Mouse (Mus musculus) E14TG2a.4 (cell line): ENCODE results near the gene Lin52.

Experiments used
- CTCF ChIP-seq: conservative IDR thresholded peaks from 2 replicates; pipeline ENCODE4 v1.5.1; 2014; ENCODE audit warnings: low read length
- NANOG ChIP-seq: IDR thresholded peaks from 2 replicates; pipeline ENCODE4 v1.6.1; 2014; ENCODE audit warnings: borderline replicate concordance, low read length, mixed read lengths
- POU5F1 ChIP-seq: IDR thresholded peaks from 2 replicates; pipeline ENCODE4 v1.6.1; 2014; ENCODE audit warnings: low read length, borderline replicate concordance

DNA sequence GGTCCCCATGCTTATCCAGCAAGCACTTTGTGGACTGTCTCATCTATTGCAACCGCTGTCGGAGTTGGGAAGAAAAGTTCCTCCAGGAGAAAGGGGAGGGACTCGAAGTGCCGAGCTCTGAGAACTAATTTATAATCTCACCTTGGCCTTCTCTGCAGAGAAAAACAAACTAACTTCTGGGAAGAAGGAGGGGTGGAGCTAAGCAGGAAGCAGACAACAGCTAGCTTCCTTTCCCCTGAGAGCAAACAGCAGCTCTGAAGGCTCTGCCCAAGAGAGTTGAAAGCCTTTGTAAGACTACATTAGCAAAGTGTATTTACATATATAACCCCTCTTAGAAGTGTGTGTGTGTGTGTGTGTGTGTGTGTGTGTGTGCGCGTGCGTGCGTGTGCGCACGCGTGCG lies 74.2 kb downstream of the Lin52 start:
- TF ChIP-seq CTCF (no peak), NANOG (no peak), POU5F1 (no peak)
